Mouse (Mus musculus) spleen, postnatal 14 days (tissue): Measurements from ENCODE around the gene Plpp4.

Experiments used
- DNase-seq, 2 experiments: peaks; one replicate each; pipeline ENCODE4 v3.0.0; 2021 to 2022; ENCODE audit warnings: low spot score in 2 of 2

The Plpp4 gene

DNA sequence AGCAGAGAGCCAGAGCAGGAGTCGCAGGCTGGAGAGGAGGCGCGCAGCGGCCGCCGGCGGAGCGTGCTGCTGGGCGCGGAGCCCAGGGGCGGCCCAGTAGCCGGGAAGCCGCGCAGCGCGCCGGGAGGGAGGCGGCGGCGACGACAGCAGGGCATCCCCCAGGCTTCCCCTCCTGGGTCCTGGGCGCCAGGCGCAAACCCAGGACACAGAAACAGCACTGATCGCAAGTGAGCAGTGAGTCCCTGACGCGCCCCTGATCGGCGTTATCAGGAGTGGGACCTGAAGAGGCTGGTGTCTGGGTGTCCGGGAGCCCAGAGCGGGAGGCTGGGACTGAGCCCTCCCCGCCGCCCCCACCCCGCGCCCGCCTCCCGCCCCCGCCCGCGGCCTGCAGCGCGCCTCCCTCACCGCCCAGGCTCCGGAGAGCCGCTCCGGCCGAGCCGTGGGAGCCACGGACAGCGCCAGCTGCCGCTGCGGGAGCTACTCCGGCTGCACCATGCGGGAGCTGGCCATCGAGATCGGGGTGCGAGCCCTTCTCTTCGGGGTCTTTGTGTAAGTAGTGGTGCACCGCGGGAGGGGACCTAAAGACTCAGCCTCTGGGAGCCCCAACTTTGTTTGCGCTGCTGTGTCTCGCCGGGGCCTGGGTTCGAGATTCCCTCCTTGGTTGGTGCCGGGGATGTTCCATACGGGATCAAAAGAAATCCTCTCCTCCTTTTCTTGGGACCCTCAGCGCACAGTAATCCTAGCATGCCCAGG, at the start of gene Plpp4:
Gene Plpp4 (plus strand): TSS at position 411 of the 753 bp plus-strand sequence.
- DNase-seq, result no peak

DNA sequence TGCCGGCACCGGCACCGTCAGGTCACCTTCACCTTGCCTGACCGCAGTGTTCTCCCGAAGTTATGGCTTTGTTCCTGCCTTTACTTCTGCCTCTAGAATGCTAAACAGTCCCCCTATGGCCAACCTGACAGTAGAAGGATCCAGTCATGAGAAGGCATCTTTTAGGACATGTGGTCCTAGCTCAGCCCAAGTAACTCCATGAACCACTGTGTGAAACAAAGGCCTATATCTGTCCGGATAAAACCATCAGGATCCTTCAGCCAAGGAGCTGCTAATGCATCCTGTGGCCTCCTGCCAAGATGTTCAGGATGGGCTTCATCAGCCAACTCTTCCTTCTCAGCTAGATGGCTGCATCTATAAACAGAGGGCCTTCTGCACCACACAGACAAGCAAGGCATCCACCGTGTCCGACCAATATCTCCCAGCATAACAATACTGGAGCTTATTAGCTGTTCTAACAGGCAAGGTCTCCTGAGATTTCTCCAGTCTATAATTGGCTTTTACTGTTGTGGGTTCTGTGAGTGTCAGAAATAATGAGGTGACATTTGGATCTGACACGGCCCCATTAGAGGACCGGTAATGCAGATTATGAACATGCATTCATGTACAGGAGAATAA, 40.8 kb upstream of the Plpp4 start:
- no peak for DNase-seq

DNA sequence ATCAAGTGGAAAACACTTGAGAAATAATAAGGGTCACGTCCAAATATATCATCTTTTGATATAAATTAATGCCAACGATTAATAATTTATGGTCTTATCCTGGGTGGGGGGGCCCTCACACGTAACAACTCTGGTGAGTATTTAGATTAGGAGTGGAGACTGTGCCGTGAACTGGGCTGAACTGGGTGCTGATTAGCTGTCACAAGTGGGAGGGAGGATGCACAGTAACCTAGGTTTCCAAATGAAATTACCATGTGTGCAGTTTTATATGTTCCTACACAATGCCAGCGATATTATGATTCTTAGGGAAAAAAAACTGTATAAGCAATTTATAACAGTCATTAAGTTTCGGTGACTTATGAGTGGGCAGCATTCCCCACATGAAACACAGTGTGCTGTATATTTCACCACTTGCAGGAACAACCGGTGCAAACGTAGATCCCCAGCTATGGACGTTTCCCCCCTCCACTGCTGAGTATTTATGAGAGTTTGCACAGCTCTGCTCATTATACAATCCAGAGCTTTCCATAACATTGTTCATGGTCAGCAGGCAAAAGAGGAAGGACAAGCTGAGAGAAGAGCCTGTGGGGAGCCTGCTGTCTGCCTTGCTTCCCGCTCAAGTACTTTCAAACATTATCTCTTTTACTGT, 40.2 kb upstream of the Plpp4 start:
- no peak for DNase-seq

DNA sequence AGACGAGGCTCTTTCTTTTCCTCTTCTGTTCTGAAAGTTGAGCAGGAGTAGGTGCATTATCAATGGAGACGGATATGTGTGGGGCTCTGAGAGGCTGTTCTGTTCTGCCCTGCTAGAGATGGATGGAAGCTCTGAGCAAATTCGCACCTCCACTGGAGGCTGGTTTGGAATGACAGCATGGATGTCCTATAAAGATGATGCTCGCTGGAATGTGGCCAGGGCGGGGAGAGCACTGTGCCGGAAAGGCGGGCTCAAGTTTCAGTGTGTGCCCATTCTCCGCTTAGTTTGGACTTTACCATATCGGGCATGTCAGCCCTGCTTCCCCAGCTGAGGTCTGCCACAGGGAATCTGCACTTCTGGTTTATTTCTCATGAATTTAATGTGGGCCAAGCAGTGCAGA, 35.9 kb upstream of the Plpp4 start:
- DNase-seq, result no peak

DNA sequence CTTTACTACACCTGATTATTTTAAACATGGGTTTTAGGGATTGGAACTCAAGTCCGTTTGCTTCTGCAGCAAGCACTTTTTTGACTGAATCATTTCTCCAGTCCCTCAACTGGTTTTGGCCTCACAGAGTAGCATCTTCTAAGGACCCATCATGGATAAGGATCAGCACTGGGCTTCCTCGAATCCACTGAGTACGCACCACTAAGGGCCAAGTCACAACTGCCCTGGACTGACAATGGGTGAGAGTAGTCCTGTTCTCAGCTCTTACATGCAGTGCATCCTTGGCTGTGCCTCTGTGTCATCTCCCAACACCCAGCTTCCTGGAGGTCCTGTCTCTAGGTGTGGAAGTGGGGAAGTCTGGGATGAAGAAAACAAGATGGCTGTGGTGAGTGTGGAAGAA, 35.2 kb upstream of the Plpp4 start:
- no peak for DNase-seq

DNA sequence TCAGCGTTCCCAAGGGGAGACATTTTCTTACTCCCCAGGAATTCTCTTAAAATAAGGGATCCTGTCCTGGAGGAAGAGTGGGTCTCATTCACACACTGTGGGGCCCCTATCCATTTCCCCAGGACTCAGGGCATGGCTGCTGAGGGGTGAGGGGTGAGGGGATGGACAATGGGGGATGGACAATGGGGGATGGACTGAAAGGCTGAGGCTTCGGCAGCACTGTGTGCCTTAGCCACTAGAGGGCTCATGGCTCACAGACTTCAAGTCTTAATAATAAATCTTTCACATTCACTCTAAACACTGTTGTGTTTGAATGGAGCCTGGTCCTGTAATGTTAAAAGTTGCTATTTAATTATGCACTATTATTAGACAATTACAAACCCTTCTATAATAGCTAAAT, 21.4 kb upstream of the Plpp4 start:
- no peak for DNase-seq

DNA sequence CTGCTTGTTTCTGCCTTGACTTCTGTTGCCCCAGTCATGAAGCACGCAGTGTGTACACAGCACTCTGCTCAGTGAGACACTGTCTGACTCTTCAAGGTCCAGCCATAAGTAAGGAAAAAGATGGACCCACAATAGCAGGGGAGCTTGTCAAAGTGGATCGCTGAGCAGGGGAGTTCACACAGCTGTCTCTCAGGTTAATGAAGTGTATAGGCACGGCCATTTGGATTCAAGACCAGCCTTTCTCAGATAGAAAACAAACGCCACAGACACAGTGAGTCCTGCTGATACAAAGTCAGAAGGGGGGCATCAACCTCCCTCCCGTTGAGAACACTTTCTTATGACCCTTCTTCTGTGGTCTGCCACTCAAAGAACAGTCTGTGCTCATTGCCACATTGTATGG, 20.8 kb upstream of the Plpp4 start:
- DNase-seq, result no peak

DNA sequence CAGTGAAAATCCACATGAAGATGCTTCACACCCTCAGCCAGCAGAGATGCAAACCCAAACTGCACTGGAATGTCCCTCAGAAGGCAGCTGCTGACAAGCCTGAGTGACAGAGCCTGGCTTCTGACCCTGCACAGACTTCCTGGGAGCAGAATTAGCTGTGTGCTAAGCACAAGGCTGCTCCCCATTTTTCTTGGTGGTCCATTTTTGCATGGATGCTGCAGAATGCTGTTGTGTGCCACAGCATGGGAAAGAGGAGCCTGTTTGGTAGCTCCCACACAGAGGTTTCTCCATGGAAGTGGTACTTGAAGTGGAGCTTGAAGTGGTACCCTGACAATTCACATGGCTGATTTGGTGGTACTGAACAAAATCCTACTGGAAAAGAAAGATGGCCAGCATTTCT, 5.8 kb upstream of the Plpp4 start:
- no peak for DNase-seq

DNA sequence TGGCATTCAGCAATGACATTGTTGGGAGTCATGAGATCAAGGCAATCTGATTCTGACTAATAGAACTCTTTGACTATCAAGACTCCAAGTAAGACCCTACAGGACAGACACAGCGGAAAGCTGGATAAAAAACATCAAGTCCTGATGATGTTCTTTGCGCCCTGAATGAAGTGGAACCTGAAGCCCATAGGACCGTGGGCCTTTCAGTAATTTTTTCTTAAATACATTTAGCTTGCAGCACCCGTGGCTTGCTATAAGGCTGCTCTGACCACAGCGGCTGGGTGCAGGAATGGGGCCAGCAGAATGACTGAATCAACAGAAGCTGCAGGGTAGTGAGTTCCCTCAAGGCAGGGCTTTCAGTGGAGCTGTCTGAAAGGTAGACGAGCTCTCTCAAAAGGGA, 3.4 kb upstream of the Plpp4 start:
- no peak for DNase-seq

DNA sequence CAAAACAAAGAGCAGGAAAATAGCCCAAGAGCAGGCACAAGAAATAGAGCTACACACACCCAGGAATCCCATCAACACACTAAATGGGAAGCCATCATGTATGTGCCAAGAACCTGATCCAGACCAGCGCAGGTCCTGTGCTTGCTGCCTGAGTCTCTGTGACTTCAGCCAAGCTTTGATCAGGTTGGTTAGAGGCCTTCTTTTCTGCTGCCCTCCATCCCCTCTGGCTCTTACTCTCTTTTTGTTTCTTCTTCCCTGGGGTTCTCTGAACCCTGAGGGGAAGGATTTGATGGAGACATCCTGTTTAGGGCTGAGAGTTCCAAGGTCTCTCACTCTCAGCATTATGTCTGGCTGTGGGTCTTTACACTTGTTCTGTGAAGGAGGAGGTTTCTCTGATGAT, 2.7 kb upstream of the Plpp4 start:
- no peak for DNase-seq

DNA sequence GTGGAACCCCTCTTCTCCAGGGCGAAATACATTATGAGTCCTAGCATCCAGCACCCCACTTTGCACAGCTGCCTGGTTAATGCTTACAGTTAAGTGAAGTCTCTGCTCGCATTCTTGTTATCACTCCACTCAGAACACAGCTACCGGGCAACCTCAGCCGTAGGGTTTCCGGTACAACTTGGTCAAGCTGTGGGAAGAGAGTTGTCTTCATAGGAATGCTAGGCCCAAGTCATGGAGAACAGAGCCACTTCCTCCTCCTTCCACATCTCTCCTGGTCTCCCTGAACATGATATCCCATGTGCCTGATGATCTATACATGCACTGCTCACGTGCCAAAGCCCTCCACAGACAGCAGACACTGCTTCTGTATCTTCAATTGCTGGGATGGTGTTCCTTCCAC, 1.4 kb upstream of the Plpp4 start:
- DNase-seq, result no peak

DNA sequence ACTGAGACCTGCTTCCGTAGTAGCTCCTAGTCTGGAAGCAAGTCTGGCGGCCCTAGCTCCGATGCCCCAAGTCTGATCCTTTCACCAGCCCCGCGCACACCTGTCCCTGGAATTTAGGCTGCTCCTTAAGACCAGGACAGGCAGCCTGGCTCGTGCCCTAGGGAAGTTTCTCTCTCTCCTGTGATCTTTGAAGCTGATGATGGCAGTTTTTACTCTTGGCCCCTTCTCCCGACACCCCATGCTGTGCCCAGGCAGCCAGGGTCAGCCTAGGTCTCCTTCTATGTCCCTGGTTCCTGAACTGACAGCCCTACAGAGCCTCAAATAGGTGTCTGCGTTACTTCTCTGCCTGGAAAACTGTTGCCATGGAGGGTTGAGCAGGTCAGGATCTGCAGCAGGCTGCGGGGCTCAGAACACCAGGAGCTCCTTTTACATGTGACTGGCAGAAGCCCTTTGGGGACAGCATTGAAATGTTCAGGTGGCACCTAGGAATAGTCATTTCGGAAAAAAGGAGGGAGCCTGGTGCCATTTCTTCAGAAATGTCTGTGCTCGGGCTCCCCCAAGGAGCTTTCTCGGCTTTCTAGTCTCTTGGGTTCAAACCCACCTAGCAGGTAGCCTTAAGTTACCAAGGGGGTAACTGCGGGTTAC, 665 bp downstream of the Plpp4 start:
- no peak for DNase-seq

DNA sequence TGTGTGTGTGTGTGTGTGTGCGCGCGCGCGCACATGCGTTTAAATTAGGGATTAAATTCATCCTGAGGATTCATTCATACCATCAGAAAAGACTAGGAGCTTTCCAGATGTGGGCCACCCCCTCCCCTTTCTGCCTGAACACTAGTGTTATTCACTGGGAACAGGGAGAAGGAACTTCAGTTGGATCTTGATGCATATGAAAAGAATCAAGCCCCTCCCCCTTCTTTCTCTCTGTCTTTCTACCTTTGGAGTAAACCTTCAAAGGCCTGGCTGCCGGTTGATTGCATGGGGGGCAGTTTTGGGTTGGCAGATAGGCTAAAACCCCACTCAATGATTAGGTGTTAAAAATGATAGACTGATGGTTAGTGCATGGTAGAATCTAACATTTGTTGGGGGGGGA, 1.5 kb downstream of the Plpp4 start:
- DNase-seq, result no peak

DNA sequence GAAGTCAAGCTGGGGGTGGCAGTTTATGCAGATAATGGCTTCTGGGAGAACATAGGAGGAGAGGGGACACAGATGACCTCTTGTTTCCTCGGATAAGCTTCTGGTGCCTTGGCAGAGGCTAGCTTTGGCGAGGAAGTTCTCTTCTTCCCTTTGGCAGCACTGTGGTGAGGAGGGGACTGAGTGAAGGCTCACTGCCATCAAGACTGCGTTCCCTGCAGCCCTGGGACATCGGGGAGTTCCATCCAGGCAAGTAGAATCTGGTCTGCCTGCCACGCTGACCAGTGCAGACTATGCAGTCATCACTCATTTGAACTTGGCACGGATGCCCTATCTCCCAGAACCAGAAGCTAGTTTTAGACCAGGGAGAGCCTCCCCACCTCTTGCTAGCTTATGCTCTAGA, 2.4 kb downstream of the Plpp4 start:
- DNase-seq, result no peak

DNA sequence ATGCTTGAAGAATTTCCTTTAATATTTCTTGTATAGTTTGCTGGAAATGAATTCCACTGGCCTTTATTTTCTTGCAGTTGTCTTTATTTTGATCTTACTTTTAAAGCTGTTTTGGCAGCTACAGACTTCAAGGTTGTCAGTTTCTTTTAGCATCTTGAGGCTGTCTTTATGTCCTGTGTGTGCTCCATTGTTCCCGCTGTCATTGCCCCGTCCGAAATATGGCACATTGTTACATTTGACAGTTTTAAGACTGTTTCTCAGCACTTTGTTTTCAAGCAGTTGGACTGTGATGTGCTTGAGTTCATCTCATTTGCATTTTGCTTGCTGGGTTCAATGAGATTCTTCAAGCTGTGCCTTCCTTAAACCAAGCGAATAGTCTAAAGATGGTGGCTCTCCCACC, 17.0 kb downstream of the Plpp4 start:
- DNase-seq, result no peak

DNA sequence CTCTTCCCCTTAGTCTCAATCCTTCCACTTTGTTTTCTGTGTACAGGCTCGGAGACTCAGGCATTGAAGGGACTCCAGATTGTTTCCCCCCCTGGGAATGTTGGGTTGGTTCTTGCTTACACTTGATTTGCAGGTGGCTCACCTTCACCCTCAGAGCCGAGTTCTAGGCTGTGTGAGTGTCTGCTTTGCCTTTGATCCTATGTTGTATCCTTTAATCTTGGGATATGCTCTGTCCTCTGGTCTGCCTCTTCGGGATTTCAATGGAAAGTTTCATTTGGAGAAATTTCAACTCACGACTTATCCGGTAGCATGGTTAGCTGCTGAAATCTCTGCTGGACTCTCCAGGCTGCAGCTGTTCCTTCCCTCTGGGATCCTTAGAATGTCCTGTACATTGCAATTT, 17.9 kb downstream of the Plpp4 start:
- DNase-seq, result no peak

DNA sequence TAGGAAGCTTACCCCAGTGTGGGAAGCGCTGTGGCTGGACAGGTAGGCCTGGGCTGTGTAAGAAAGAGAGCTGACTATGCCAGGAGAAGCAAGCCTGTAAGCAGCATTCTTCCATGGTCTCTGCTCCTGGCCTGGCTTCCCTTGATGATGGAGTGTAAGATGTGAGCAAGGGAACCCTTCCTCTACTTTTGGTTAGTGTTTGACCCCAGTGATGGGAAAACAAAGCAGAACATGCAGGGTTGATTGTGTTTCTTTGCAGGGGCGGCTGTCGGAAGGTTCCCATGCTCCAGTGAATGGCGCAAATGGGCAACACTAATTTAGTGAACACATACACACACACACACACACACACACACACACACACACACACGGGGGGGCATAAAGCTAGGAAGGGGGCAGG, 20.9 kb downstream of the Plpp4 start:
- no peak for DNase-seq

DNA sequence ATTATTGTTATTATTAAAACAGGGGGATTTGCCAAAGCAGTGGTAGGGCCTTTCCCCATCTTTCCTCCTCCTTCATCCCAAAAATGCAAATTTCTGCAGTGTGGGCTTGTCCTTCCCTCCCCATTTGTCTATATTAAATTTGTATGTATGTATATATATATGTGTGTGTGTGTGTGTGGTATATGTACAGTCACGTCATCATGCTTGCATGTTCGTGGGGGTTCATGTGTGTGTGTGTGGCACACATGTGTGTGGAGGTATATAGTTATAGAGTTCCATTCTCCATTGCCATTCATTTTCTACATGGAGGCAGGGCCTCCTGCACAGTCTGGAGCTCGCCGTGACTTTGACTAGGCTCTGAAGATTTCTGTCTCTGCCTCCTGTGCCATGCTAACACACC, 22.0 kb downstream of the Plpp4 start:
- DNase-seq, result no peak

DNA sequence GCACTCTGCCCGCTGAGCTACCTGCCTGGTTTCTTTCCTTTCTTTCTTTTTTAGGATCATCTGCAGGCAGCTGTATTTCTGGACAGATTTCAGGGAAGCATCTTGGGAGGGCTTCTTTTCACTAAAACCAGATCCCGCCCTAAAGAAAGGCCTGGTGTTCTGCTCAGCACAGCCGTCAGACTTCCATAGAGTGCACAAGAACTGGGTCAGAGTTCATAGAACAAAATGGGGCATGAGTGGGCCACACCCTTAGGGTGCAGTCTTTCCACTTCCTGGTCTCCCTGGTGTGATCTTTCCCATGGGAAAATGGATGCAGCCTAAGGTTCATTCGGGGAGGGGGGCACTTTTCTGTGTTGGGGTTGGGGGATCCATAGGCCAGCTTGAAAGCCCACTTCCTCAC, 22.4 kb downstream of the Plpp4 start:
- DNase-seq, result no peak

DNA sequence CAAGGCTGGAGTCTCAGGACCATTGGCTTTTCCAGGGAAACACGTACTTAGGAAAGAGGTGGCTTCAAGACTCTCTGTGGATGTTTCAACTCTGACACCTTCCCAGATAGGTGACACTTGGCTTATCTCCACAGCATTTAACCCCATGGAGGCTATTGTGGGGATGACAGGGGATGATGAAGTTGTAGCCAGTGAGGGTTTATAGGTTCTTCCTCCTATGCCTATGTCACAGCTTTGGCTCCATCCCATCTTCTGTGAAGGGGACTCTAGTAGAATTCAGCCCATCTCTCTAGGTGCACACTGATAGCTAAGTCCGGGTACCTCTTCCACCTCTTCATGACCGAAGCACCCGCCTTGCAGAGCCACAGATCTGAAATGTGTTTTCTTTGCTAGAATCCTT, 25.1 kb downstream of the Plpp4 start:
- no peak for DNase-seq

DNA sequence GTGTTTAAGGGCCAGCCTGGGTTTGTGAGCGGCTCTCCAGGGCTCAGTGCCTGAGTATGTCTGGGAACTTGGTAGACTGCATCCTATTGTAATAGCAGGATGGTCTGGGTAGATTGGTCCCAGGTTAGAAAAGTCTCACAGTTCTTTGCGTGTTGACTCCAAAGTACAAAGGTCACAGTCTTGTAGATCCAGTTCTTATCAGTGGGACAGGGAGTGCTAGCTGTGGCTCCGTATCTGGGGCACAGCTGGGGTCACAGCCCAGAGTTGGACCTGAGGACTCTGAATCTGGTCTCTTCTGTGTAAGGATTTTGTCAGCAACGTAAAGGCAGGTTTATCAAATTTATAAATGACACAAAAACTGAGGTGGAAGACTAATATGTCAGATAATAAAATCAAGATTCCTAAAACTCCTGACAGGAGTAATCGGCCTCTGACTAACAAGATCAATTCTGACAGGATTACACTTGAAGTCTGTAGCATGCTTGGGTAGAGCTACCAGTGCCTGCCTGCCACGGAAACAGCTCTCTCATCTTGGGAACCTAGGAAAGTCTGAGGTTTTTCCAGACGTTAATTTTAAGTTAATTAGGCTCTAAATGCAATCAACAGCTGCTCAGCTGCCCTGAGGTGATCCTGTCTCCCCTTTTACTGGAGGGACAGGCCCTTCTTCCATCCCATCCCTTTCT, 28.5 kb downstream of the Plpp4 start:
- no peak for DNase-seq

DNA sequence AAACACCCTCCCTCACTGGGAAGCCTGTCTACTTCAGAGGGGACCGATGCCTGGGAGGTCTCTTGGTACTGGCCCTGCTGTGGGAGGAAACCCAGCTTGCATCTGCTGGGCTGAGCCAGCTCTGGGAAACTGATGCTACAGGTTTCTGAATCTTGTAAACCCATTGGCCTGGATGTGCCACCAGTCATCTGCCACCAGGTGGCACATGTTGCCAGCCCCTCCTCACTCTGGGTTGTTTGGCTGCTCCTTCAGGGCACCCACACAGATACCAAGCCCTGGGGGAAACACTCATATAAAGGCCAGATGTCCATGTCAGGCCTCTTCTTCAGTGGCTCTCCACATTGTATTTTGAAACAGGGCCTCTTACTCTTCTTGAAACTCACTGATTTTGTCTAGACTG, 36.4 kb downstream of the Plpp4 start:
- DNase-seq, result no peak
